Mouse (Mus musculus) gastrocnemius, adult 8-10 months (tissue): ENCODE data around the gene Cd3eap. TPM values are rescaled to one million over a fixed set of nuclear protein-coding genes. Genes with fewer than 3 reads are reported as not detected.

ENCODE experiments used
- DNase-seq, 2 experiments: peaks; one replicate each; pipeline ENCODE4 v3.0.0; 2022; ENCODE audit warnings: low spot score in 2 of 2
- total RNA-seq, 4 experiments: library from RNA; stranded (reverse); gene quantifications; 2 replicates each; pipeline ENCODE4 v1.2.4; 2022

The Cd3eap gene
- total RNA-seq, 4 experiments from 2014 or later, result 8.9 to 13.9 (median 11.2) TPM

- DNase-seq, result no peak
These were observed 3.0 kb upstream of the Cd3eap start for GRCm38 (mm10) chr7:19362276-19362675.

DNA sequence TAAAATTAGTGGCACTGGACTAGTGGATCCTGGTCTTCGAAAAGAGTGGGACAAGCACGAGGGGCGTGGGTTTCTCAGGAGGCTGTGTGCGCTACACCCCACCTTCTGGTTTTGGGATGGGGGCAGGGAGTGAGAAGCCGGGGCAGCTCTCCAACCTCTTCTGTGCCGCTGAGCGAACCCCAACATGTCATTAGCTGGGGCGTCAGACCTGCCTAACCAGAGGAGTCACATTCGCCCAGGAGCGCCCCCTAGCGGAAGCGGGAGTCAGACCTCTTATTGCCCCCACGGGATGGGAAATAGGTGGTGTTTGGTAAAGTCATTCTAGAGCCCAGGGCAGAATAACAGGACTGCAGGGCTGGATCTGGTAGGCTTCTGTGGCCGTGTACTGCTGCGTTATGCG lies 2.4 kb upstream of the Cd3eap start:
- peak; percentile 63 to 70 for DNase-seq

DNA sequence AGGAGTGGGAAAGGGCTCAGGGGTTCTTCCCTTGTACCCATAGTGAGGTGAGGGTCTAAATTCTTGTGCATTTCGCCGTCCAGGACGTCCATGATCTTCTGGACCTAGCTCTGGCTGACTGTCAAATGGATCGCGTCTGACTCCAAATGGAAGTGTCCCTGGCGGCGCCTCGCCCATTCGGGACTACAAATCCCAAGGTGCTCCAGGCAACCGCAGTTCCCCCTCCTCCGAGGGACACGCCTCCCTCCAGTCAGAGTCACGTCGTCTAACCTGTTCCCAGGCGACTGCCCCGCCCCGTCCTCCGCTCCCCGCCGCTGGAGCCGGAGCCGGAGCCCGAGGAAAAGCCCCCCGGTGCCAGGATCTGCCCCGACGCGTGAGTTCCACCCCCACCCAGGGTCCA lies 1.7 kb upstream of the Cd3eap start:
- DNase-seq, result peak; percentile 89 to 92

DNA sequence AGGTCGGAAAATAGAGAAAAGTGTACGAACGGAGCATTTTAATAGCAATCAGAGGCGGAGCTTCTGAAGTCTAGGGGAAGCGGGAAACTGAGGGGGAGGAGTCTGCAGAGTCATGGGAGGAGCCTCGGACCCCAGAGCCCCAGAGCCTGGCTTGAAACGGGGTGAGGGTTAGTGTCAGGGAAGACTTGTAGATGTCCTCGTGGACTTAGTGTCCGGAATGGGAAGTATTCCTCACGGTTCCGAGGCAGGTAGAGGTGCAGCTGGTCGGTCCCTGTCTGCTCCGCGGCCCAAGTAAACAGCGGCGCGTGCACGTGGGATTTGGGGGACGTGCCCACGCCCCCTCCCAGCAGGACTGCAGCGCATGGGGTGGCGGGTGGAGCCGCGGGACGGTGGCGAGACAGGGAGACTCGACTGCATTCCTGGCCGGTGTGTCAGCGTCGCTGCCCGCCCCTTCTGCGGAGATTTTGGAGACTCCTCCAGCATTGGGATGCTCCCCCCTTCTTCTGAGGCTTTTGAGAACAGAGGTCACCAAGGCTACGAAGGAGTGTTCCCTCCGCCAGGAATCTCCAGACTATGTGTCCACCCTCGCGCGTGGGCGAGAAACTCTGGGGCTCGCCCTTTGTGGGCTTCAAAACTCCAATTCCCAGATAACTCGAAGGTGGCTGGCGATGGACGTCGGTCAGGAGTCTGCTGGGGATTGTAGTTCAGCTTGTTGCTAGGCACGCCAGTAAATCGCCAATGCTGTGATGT lies 784 bp upstream of the Cd3eap start:
- peak; percentile 57 to 74 for DNase-seq

GRCm38 (mm10) chr7:19358634-19359033 lies 649 bp downstream of the Cd3eap start:
- no peak for DNase-seq

GRCm38 (mm10) chr7:19357381-19358375 lies 1.6 kb downstream of the Cd3eap start:
- no peak for DNase-seq

DNA sequence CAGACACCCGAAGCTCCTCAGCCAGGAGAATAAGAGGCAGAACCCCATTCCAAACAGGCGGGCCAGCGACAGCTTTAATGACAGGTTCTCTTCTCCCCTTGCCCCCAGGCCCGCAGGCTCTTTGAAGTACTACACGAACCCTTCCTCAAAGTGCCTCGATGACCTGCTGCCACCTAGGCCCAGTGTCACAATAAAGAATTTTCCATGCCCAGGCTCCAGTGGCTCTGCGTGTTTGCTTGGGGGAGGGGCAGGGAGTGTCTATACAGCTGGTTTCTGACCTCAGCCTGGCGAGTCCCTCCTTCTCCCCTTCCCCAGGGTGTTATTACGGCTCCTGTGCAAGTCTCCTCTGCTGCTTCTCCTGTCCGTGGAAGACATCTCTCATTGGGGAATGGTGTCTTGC lies 3.0 kb downstream of the Cd3eap start:
- no peak for DNase-seq

DNA sequence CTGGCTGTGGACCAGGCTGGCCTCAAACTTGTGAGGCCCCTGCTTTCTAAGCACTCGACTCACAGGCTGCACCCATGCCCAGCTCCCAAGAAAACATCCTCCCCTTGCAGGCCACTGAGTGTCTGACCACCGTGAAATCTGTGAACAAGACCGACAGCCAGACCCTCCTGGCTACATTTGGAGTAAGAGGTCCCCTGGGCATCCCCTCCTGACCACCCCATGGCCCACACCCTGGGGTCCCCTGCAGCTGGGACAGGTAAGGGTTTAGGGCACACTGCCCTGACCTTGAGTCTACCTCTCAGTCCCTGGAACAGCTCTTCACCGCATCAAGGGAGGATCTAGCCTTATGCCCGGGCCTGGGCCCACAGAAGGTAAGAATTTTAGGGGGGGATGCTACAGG lies 4.3 kb downstream of the Cd3eap start:
- no peak for DNase-seq

- no peak for DNase-seq
These were observed 9.1 kb downstream of the Cd3eap start for GRCm38 (mm10) chr7:19350221-19350620.

- DNase-seq, result no peak
These were observed 9.9 kb downstream of the Cd3eap start for GRCm38 (mm10) chr7:19349188-19349915.

DNA sequence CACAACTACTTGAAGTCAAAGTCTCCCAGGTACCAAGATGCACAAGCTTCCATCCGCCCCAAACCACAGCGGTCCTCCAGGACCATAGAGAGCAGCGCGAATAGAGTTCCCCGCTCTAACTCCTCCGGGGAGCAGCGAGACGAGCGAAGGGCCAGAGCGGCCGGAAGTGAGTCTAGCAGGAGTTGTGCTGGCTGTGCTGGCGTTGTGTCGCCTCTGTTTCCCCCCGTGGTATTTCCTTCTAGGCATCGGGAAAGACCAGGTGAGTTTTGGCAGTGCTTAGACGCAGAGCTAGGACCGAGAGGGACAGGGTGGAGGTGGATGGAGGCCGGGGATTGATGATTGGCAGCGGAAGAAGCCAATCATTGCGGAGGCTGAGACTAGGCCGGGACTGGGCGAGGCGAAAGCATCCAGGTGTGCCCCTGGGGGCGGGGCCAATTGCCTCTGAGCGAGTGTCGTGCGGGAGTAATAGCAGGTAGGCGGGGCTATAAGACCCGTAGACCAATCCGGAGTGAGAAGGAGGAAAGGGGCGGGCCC lies 14.3 kb downstream of the Cd3eap start:
- DNase-seq, result peak; percentile 90 to 94

GRCm38 (mm10) chr7:19344237-19344847 lies 14.9 kb downstream of the Cd3eap start, which contains the start of gene Ercc1:
Gene Ercc1, plus strand, starts transcription at chr7:19344778.
- no peak for DNase-seq

- peak; percentile 53 to 59 for DNase-seq
These were observed 16.0 kb downstream of the Cd3eap start for GRCm38 (mm10) chr7:19343210-19343808.

- peak; percentile 83 to 85 for DNase-seq
These were observed 16.7 kb downstream of the Cd3eap start for GRCm38 (mm10) chr7:19342481-19343027.

GRCm38 (mm10) chr7:19341761-19342409 lies 17.4 kb downstream of the Cd3eap start:
- peak; percentile 65 to 66 for DNase-seq

DNA sequence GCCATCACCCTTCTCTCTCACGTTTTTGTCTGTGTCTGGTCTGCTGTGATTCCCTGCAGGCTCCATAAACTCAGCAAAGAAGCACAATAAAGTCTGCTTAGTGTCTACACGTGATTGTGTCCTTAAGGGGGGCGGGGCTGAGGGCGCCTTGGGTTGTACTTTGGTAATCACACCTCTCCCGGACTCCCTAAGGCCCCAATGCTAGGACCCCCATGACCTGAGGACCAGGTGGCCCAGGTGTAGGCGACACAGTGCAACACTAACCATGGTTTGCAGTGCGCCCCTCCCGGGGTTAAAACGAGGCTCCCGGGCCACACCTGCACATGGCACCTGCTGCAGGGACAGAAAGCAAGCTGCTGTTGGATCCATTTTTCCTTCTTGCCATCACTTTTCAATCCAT lies 18.0 kb downstream of the Cd3eap start:
- no peak for DNase-seq

GRCm38 (mm10) chr7:19338596-19338995 lies 20.7 kb downstream of the Cd3eap start:
- DNase-seq, result no peak

DNA sequence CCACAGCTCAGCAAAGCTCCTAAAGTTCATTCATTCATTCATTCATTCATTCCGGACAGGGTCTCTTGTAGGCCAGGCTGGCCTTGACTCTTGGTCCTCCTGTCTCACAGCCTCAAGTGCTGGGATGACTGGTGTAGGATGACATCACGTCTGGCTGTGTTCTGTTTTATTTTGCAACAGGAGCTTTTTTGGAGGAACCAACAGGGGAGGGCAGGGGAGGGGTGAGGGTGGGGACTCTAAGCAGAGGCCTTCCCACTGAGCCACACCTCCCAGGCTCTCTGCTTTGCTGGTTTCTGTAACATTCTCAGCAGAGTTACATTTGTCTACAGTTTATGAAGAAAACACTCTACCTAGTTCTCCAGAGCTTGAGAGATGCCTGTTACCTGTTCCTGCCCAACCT lies 21.2 kb downstream of the Cd3eap start:
- DNase-seq, result no peak

- no peak for DNase-seq
These were observed 22.2 kb downstream of the Cd3eap start for GRCm38 (mm10) chr7:19337122-19337521.

DNA sequence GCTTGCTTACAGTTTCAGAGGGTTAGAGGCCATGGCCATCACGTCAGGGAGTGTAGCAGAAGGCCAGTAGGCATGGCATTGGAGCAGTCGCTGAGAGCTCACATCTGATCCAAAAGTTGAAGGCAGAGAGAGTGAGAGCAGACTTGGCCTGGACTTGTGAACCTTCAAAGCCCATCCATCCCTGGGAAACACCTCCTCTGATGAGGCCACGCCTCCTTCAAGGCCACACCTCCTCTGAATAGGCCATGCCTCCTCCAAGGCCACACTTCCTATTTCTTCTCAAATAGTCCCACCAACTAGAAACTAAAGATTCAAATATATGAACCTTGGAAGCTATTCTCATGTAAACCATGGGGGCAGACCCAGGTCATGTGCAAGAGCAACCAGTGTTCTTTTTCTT lies 23.7 kb downstream of the Cd3eap start:
- no peak for DNase-seq
